Mouse (Mus musculus): ENCODE data around the gene Zbtb18. TPM values are rescaled to one million over a fixed set of nuclear protein-coding genes. Genes with fewer than 3 reads are reported as not detected.

Gene Zbtb18
- 3.2 and 6.6 TPM in 2 replicates for polyA plus RNA-seq (2014; fragmentation: Nextera tagmentation; extraction: Ambion mirVana)

GRCm38 (mm10) chr1:177442196-177442808 is at the start of gene Zbtb18:
TSS of gene Zbtb18 (plus strand) at chr1:177442351.
- no peaks in the 10 kb centered on the region for H3K27me3 ChIP-seq (ENCODE audit: control insufficient read depth, insufficient read depth, low read length)
- 0% methylated on average over 30 of the region's 106 CpGs for WGBS
- H3K4me3 ChIP-seq (ENCODE audit: low read depth, low read length), result peak within 1 kb of the TSS; percentile 70
- 0 out of 2 replicates have a peak, but pooled peaks have one; percentile 3 for ATAC-seq (ENCODE audit: insufficient number of reproducible peaks, insufficient read depth, low FRiP score, low read depth)
- H3K4me1 ChIP-seq (ENCODE audit: control insufficient read depth, insufficient read depth, low read length), result peaks cover 11% of the 10 kb centered on the region
- peak within 1 kb of the TSS; percentile 89 for H3K4me2 ChIP-seq (replicated peaks; ENCODE audit: low read depth, low read length)
- peak within 1 kb of the TSS; percentile 98 for H3K27ac ChIP-seq (ENCODE audit: low read length)
- peaks cover 3% of the 10 kb centered on the region; the same call in 1 of the 2 replicates for H3K36me3 ChIP-seq (ENCODE audit: control insufficient read depth, insufficient read depth, low read length)
- peak within 1 kb of the TSS; percentile 87 for H3K9ac ChIP-seq (replicated peaks; ENCODE audit: low read depth, low read length)
- H3K9me3 ChIP-seq (ENCODE audit: control insufficient read depth, low read depth, low read length), result no peaks in the 10 kb centered on the region

GRCm38 (mm10) chr1:177397455-177397854 is 44.7 kb upstream of the Zbtb18 start:
- H3K9ac ChIP-seq (replicated peaks; ENCODE audit: low read depth, low read length), result no peak overlapping the region
- H3K27ac ChIP-seq (ENCODE audit: low read length), result no peak overlapping the region
- no peak overlapping the region for H3K4me2 ChIP-seq (replicated peaks; ENCODE audit: low read depth, low read length)
- H3K4me3 ChIP-seq (ENCODE audit: low read depth, low read length), result no peak overlapping the region
- 84% methylated on average over 1 of the region's 1 CpGs for WGBS
- H3K36me3 ChIP-seq (ENCODE audit: control insufficient read depth, insufficient read depth, low read length), result no peaks in the 10 kb centered on the region
- H3K9me3 ChIP-seq (ENCODE audit: control insufficient read depth, low read depth, low read length), result no peaks in the 10 kb centered on the region
- H3K4me1 ChIP-seq (ENCODE audit: control insufficient read depth, insufficient read depth, low read length), result no peaks in the 10 kb centered on the region
- ATAC-seq (ENCODE audit: insufficient number of reproducible peaks, insufficient read depth, low FRiP score, low read depth), result no peak
- no peaks in the 10 kb centered on the region for H3K27me3 ChIP-seq (ENCODE audit: control insufficient read depth, insufficient read depth, low read length)

GRCm38 (mm10) chr1:177405170-177405569 is 37.0 kb upstream of the Zbtb18 start:
- no peak overlapping the region for H3K4me2 ChIP-seq (replicated peaks; ENCODE audit: low read depth, low read length)
- no peak overlapping the region for H3K27ac ChIP-seq (ENCODE audit: low read length)
- no peak overlapping the region for H3K4me3 ChIP-seq (ENCODE audit: low read depth, low read length)
- 71% methylated on average over 6 of the region's 6 CpGs for WGBS
- H3K36me3 ChIP-seq (ENCODE audit: control insufficient read depth, insufficient read depth, low read length), result no peaks in the 10 kb centered on the region
- ATAC-seq (ENCODE audit: insufficient number of reproducible peaks, insufficient read depth, low FRiP score, low read depth), result no peak
- H3K4me1 ChIP-seq (ENCODE audit: control insufficient read depth, insufficient read depth, low read length), result no peaks in the 10 kb centered on the region
- H3K9ac ChIP-seq (replicated peaks; ENCODE audit: low read depth, low read length), result no peak overlapping the region
- H3K9me3 ChIP-seq (ENCODE audit: control insufficient read depth, low read depth, low read length), result no peaks in the 10 kb centered on the region
- no peaks in the 10 kb centered on the region for H3K27me3 ChIP-seq (ENCODE audit: control insufficient read depth, insufficient read depth, low read length)

DNA sequence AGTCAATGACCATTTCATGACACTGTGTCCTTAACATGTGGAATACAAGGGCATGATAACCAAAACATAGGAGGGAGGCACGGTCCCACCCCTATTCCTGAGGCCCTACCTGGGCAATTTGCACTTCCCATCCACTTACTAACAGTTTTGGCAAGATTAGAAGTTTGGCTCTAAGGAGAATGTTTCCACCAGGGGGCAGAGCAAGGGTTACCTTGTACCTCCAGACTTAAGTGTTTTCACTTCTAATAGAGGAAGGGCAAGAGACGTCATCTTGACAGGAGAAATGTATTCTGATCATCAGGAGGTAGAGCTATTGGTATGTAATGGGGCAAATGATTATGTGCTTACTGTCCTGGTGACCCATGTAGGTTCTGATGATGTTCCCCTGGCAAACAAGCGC is 33.5 kb upstream of the Zbtb18 start:
- Histone ChIP-seq H3K4me3 (ENCODE audit: low read depth, low read length) (no peak overlapping the region), H3K27ac (ENCODE audit: low read length) (no peak overlapping the region), H3K36me3 (ENCODE audit: control insufficient read depth, insufficient read depth, low read length) (no peaks in the 10 kb centered on the region), H3K4me2 (replicated peaks; ENCODE audit: low read depth, low read length) (no peak overlapping the region), H3K9ac (replicated peaks; ENCODE audit: low read depth, low read length) (no peak overlapping the region), H3K9me3 (ENCODE audit: control insufficient read depth, low read depth, low read length) (no peaks in the 10 kb centered on the region), H3K27me3 (ENCODE audit: control insufficient read depth, insufficient read depth, low read length) (no peaks in the 10 kb centered on the region), H3K4me1 (ENCODE audit: control insufficient read depth, insufficient read depth, low read length) (0 out of 2 replicates have a peak, but pooled peaks cover 3% of the 10 kb centered on the region)
- no peak for ATAC-seq (ENCODE audit: insufficient number of reproducible peaks, insufficient read depth, low FRiP score, low read depth)
- WGBS, result 60% methylated on average over 3 of the region's 3 CpGs

DNA sequence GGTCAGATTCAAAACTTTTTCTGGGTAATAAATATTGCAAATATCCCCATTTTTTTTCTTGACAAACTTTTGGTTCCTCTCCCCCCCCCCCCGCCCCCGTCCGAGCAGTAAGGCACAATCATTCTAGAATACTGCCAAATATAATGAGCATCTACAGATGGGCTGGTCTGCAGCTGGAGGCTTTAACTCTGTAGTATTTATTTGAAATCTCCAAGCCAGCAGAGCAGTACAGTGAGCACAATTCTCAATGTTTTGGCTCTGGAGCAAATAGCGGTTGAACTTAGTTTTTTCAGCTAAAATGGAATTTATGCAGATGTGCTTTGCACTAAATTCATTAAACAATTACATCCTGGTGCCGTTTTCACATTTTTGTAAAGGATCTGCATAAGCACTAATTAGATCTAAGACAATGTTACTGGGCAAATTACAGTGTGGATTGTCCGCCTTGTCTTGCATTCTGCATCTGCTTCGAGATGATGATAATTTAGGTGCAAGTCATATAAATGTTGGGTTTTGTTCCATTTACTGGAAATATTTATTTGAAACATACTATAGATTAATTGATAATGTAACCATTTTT is 31.3 kb upstream of the Zbtb18 start:
- no peak overlapping the region for H3K4me2 ChIP-seq (replicated peaks; ENCODE audit: low read depth, low read length)
- H3K4me1 ChIP-seq (ENCODE audit: control insufficient read depth, insufficient read depth, low read length), result 0 out of 2 replicates have a peak, but pooled peaks cover 3% of the 10 kb centered on the region
- H3K27me3 ChIP-seq (ENCODE audit: control insufficient read depth, insufficient read depth, low read length), result no peaks in the 10 kb centered on the region
- no peak for ATAC-seq (ENCODE audit: insufficient number of reproducible peaks, insufficient read depth, low FRiP score, low read depth)
- no peak overlapping the region for H3K4me3 ChIP-seq (ENCODE audit: low read depth, low read length)
- no peak overlapping the region for H3K9ac ChIP-seq (replicated peaks; ENCODE audit: low read depth, low read length)
- H3K36me3 ChIP-seq (ENCODE audit: control insufficient read depth, insufficient read depth, low read length), result no peaks in the 10 kb centered on the region
- H3K9me3 ChIP-seq (ENCODE audit: control insufficient read depth, low read depth, low read length), result no peaks in the 10 kb centered on the region
- no peak overlapping the region for H3K27ac ChIP-seq (ENCODE audit: low read length)
- 59% methylated on average over 7 of the region's 7 CpGs for WGBS

DNA sequence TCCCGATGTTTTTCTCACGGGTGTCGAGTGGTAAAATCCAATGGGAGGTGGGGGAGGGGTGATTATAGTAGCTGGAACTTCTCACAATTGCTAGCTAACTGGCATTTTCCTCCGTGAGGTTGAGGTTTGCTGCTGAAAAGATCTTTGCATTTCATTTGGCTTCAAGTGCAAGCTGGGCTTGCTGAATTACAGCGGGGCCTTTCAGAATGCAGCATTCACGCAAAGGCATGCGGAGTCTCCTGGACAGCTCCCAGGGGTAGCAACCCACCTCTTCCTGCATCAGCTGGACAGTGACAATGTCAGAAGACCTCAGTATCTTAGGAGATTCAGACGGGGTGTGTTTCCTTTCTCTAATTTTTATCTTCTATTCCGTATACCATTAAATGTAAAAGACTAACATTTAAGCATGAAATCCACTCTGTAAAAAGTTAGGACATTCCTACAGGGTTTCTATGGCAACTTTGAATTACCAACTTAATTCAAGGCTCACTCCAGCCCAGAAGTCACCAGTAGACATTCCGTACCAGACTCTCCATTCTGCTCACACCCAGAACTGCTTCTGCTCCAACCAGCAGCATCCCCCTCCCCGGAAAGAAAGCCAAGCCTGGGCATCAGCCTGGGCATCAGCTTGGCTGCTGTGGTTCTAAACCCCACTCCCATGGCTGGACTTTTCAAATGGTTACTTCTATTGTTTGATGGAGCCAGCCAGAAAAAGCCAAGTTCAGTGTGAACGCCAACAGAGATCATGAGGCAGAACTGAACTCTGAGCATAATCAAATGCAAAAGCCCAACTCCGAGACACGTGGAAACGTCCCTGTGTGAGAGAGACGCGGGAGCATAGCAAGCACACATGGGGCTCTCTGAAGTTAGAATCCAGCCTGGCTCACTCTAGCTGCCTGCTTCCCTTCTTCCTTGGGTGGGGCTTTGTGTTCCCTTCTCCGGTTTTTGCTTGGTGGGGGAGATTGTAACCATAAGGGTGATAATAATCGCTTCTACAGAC is 30.5 kb upstream of the Zbtb18 start:
- no peak for ATAC-seq (ENCODE audit: insufficient number of reproducible peaks, insufficient read depth, low FRiP score, low read depth)
- H3K36me3 ChIP-seq (ENCODE audit: control insufficient read depth, insufficient read depth, low read length), result no peaks in the 10 kb centered on the region
- no peaks in the 10 kb centered on the region for H3K9me3 ChIP-seq (ENCODE audit: control insufficient read depth, low read depth, low read length)
- 0 out of 2 replicates have a peak, but pooled peaks cover 3% of the 10 kb centered on the region for H3K4me1 ChIP-seq (ENCODE audit: control insufficient read depth, insufficient read depth, low read length)
- no peak overlapping the region for H3K9ac ChIP-seq (replicated peaks; ENCODE audit: low read depth, low read length)
- no peak overlapping the region for H3K27ac ChIP-seq (ENCODE audit: low read length)
- H3K4me2 ChIP-seq (replicated peaks; ENCODE audit: low read depth, low read length), result no peak overlapping the region
- H3K4me3 ChIP-seq (ENCODE audit: low read depth, low read length), result no peak overlapping the region
- WGBS, result 54% methylated on average over 19 of the region's 19 CpGs
- H3K27me3 ChIP-seq (ENCODE audit: control insufficient read depth, insufficient read depth, low read length), result no peaks in the 10 kb centered on the region

- no peak for ATAC-seq (ENCODE audit: insufficient number of reproducible peaks, insufficient read depth, low FRiP score, low read depth)
- H3K4me2 ChIP-seq (replicated peaks; ENCODE audit: low read depth, low read length), result no peak overlapping the region
- H3K36me3 ChIP-seq (ENCODE audit: control insufficient read depth, insufficient read depth, low read length), result no peaks in the 10 kb centered on the region
- H3K4me1 ChIP-seq (ENCODE audit: control insufficient read depth, insufficient read depth, low read length), result no peaks in the 10 kb centered on the region
- WGBS, result 69% methylated on average over 12 of the region's 12 CpGs
- H3K27ac ChIP-seq (ENCODE audit: low read length), result no peak overlapping the region
- H3K27me3 ChIP-seq (ENCODE audit: control insufficient read depth, insufficient read depth, low read length), result no peaks in the 10 kb centered on the region
- H3K9me3 ChIP-seq (ENCODE audit: control insufficient read depth, low read depth, low read length), result no peaks in the 10 kb centered on the region
- no peak overlapping the region for H3K4me3 ChIP-seq (ENCODE audit: low read depth, low read length)
- H3K9ac ChIP-seq (replicated peaks; ENCODE audit: low read depth, low read length), result no peak overlapping the region
Measured at GRCm38 (mm10) chr1:177419331-177419730, 22.8 kb upstream of the Zbtb18 start.

- Histone ChIP-seq H3K9me3 (ENCODE audit: control insufficient read depth, low read depth, low read length) (no peaks in the 10 kb centered on the region), H3K27me3 (ENCODE audit: control insufficient read depth, insufficient read depth, low read length) (no peaks in the 10 kb centered on the region), H3K36me3 (ENCODE audit: control insufficient read depth, insufficient read depth, low read length) (no peaks in the 10 kb centered on the region), H3K4me2 (replicated peaks; ENCODE audit: low read depth, low read length) (no peak overlapping the region), H3K9ac (replicated peaks; ENCODE audit: low read depth, low read length) (no peak overlapping the region), H3K27ac (ENCODE audit: low read length) (no peak overlapping the region), H3K4me1 (ENCODE audit: control insufficient read depth, insufficient read depth, low read length) (no peaks in the 10 kb centered on the region), H3K4me3 (ENCODE audit: low read depth, low read length) (no peak overlapping the region)
- ATAC-seq (ENCODE audit: insufficient number of reproducible peaks, insufficient read depth, low FRiP score, low read depth), result no peak
- 72% methylated on average over 6 of the region's 6 CpGs for WGBS
Measured at GRCm38 (mm10) chr1:177420126-177420525, 22.0 kb upstream of the Zbtb18 start.
